Mouse (Mus musculus) stomach, postnatal 0 days (tissue): ENCODE measurements at regions not wholly inside any gene's neighbourhood (a gene's known extent, or its start where the extent isn't known, plus 50 kb on each side); places are given as distances from the start of the nearest gene placed in this dataset.

Experiments
- CTCF ChIP-seq: IDR thresholded peaks from 2 replicates; pipeline ENCODE4 v1.5.1; 2016; ENCODE audit warnings: antibody characterized with exemption, low read depth, mild to moderate bottlenecking, moderate library complexity
- EP300 ChIP-seq: optimal IDR thresholded peaks from 2 replicates; pipeline ENCODE3; 2016; ENCODE audit warnings: antibody characterized with exemption

GRCm38 (mm10) chr1:80939372-80939771, 137.4 kb upstream of the Nyap2 start:
- TF ChIP-seq CTCF, result no peak
- TF ChIP-seq EP300, result no peak
